Mouse (Mus musculus): ENCODE results near the gene Hltf. TPM values are rescaled to one million over a fixed set of nuclear protein-coding genes. Genes with fewer than 3 reads are reported as not detected.
"Not testable (repeated sequence)": the region's sequence is repeated elsewhere in the genome, so short reads cannot be mapped to it uniquely, and the experiment has no call there.

The Hltf gene
- polyA plus RNA-seq (2012; rRNA removed) = 17.4 and 18.1 TPM in 2 replicates

GRCm38 (mm10) chr3:20057306-20058196 lies at the start of gene Hltf:
Gene Hltf, plus strand, starts transcription at chr3:20057811.
- DNase-seq (ENCODE audit: low spot score) = peak; percentile 91

- no peak for DNase-seq (ENCODE audit: low spot score)
Observed at GRCm38 (mm10) chr3:20010464-20010863, 47.1 kb upstream of the Hltf start.

DNA sequence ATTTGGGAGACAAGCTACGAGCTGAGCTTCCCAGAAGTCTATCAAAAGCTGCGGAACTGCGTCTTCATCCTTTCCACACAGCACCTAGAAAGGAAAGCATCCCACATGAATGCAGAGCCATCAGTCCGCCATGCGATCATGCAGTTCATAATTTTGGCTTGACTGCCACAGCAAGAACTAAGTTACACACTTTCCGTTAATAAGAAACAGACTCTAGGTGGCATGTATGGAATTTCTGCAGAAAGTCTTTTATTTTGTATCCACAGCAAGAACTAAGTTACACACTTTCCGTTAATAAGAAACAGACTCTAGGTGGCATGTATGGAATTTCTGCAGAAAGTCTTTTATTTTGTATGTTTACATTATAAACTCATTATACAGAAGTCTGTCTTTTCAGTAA lies 46.7 kb upstream of the Hltf start:
- DNase-seq (ENCODE audit: low spot score) = not testable (repeated sequence)

DNA sequence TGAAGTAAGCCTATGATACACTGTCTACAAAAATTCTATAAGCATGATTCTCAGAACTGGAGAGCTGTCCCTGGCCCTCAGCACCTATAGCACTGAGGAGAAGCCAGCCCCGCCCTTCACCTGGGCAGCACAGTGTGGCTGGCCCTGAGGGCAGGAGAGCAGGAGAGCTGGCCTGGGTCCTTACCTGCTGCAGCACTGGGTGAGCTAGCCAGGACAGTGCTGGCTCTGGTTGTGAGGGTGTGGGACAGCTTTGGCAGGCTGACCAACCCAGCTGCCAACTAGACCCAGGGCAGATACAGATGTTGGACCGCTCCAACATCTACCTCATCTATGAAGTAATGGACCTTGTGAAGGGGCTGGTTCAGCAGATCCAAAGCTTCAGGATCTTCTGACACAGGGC lies 43.2 kb upstream of the Hltf start:
- DNase-seq (ENCODE audit: low spot score) = no peak

DNA sequence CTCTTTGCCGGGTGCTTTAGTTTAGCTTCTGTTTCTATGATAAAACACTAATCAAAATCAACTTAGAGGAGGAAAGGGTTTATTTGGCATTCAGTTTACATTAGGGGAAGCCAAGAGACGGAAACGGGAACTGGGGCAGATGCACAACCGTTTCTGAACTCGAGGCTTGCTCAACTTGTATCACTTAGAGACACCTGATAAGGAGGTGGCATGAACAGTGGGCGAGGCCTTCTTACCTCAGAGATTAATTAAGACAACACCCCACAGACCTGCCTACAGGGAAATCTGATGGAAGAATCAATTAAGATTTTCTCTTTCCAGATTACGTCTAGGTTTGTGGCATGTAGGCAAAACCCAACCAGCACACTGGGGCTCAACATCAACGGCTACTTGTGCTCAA lies 39.5 kb upstream of the Hltf start:
- DNase-seq (ENCODE audit: low spot score) = no peak

DNA sequence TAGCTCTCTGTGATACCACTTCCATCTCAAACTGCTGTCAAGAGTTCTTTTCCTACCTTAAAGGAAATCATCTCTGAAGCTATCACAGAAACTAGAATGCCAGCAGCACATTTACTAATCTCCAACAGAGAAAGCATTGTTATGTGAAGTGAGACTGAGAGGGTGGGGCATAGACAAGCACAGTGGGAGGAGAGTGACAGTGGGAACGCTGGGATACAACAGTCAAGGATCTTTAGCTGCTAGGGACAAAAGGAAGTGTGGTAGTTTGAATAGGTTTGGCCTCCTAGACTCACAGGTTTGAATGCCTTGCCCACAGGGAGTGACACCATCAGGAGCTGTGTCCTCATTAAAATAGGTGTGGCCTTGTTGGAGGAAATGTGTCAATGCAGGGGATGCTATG lies 33.8 kb upstream of the Hltf start:
- DNase-seq (ENCODE audit: low spot score) = no peak

GRCm38 (mm10) chr3:20026481-20026880 lies 31.1 kb upstream of the Hltf start:
- DNase-seq (ENCODE audit: low spot score) = no peak

DNA sequence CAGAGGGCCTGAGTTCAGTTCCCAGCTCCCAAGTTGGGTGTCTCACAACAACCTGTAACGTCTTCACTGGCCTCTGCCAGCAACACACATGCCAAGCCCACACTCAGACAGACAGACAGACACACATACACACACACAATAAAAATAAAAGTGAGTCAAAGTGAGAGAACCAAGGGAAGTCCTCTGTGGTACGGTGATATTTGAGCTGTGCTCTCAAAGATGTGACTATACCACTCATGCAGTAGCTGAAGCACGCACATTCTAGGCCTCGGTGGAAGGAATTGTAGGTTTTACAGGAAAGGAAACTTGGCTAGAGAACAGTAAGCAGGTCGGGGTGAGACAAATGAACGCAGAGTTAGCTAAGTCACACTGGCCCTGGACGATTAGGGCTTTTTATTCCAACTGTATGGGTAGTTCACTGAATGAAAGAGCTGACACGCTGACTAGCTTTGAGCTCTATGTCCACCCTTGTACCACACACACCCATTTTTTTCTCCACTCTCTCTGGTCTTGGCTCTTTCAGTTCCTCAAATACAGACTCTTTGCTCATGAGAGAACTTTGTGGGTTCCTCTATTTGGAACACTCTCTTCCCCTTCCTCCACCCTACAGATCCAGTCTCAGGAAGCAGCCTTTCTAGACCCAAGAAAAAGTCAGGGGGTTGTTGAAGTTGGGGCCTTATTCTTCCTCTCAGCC lies 30.5 kb upstream of the Hltf start:
- no peak for DNase-seq (ENCODE audit: low spot score)

DNA sequence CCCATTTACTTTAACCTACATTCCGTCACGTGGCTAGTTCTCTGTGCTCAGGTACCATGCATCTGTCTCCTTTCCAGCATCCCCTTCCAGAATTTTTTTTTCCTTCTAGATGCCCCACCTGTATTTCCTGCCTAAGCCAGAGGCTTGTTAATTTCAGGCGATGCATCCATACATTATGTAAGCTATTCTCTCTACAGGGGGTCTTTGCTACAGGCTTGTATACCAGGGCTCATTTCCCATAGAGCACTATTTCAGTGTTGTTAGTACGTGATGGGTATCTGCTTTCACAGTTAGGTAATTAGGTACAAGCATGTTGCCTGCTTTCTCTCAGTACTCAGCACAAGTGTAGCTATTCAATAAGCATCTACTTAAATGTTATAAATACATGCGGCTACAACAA lies 29.8 kb upstream of the Hltf start:
- no peak for DNase-seq (ENCODE audit: low spot score)

DNA sequence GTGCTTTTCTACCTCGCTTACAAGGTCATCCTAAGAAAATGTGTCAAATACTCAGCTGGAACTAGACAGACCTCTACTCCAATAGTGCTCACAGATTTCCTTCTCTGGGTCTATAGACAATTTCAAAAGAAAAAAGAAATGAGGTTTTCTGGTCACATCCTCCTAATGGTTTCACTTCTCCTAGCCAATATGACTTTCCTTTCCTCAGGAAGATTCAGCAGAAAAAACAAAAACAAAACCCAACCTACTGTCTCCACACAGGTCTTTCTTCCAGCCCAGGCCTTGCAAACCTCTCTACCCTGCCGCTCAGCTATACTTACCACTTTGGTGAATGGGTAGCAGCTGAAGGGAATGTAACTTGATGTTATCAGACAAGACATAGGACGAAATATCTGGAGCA lies 29.0 kb upstream of the Hltf start:
- DNase-seq (ENCODE audit: low spot score) = no peak

- no peak for DNase-seq (ENCODE audit: low spot score)
Observed at GRCm38 (mm10) chr3:20030807-20031206, 26.8 kb upstream of the Hltf start.

- DNase-seq (ENCODE audit: low spot score) = no peak
Observed at GRCm38 (mm10) chr3:20033761-20034718, 23.6 kb upstream of the Hltf start.

DNA sequence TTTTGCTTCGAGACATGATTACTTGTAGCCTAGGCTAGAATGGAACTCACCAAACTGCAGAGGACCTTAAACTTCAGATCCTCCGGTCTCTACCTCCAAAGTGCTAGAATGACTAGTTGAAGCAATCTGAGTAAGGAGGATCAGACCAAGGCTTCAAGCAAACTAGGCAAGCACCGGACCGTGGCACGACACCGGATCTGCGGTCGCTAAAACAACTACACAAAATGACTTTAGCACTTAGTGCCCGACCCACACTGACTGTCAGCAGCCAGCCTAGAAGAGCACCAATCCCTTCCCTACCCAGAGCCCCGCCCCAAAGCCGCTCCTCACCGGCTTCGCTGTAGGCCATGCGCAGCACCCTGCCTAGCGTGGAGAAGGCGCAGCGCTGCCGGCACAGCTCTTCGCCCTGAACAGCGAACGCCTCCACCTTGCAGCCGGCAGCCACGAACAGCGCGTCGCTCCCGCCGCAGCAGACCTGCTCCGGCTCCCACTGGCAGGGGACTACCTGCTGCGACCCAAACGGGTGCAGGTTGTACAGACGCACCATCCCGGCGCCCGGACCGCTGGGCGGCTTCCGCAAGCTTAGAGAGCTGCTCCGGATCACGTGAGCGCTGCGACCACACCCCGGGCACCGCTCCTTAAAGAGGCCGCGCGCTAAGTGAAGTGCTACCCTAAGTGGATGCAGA lies 22.7 kb upstream of the Hltf start, which contains the start of gene Hps3:
Hps3 (minus strand) TSS at position 597 of the 686 bp plus-strand sequence.
- DNase-seq (ENCODE audit: low spot score) = peak; percentile 80

- no peak for DNase-seq (ENCODE audit: low spot score)
Observed at GRCm38 (mm10) chr3:20036069-20036468, 21.5 kb upstream of the Hltf start.

GRCm38 (mm10) chr3:20041461-20041860 lies 16.1 kb upstream of the Hltf start:
- not testable (repeated sequence) for DNase-seq (ENCODE audit: low spot score)

DNA sequence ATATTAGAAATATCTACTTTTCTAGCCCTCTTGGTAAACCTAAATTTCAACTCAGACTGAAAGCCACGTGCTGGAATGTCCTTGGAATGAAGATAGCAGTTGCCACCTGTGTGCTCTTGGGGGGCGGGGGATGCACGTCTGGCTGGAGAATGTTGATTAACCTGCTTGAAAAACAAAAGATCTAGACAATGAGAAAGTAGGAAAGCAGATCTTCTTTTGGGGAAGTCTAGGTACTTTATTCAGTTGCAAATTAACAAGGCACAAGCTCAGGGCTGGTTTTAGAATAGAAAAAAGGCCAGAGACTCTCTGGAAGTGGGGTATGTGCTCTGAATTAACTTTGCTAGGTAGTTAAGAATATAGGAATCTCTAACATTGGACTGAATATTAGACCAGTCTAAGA lies 12.9 kb upstream of the Hltf start:
- DNase-seq (ENCODE audit: low spot score) = not testable (repeated sequence)

- no peak for DNase-seq (ENCODE audit: low spot score)
Observed at GRCm38 (mm10) chr3:20058197-20058541, 558 bp downstream of the Hltf start.

- DNase-seq (ENCODE audit: low spot score) = no peak
Observed at GRCm38 (mm10) chr3:20076145-20077053, 18.8 kb downstream of the Hltf start.

GRCm38 (mm10) chr3:20082161-20082560 lies 24.6 kb downstream of the Hltf start:
- DNase-seq (ENCODE audit: low spot score) = no peak

DNA sequence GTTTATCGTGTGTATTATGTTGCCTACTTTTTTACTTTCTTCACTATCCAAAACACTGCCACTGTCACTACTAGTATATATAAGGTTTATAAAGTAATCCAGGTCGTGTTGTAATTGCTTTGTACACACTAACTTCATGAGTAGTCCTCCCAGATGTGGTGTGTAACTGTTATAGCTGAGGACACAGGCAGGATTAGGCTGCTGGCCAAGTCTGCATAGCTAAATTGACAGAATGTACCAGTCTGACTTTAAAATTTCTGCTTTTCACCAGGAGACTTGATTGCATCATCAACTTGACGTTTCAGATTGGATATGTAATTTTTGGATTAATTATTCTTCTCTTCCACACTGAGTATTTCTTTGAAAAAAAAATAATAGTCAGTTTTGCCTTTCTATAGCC lies 46.2 kb downstream of the Hltf start:
- no peak for DNase-seq (ENCODE audit: low spot score)
